Mouse (Mus musculus): ENCODE measurements around the gene Gpatch8.

The Gpatch8 gene

GRCm38 (mm10) chr11:102446581-102447461, 109.4 kb downstream of the Gpatch8 start:
- DNase-seq = peak; percentile 78

- DNase-seq = no peak
Measured at GRCm38 (mm10) chr11:102445891-102446361, 110.3 kb downstream of the Gpatch8 start.

- DNase-seq = peak; percentile 68
Measured at GRCm38 (mm10) chr11:102445264-102445890, 110.8 kb downstream of the Gpatch8 start.

DNA sequence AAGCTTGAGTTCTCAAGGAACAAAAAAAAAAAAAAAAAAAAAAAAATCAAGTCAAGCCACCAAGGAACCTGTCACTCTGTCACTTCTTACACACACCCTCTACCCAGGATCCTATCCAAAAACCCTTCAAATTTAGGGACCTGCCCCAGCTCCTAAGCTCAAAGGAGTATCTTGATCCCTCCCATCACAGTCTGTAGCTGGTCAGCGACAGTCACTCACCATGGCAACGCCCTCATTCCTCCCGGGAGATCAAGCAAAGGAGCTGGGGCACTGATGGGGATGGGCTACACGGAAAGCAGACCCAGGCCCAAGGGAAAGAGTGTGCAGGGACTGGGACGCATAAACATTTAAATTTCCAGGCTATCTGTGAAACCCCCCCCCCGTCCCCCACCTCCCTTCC, 111.4 kb downstream of the Gpatch8 start:
- DNase-seq = peak; percentile 56

GRCm38 (mm10) chr11:102444321-102444720, 111.9 kb downstream of the Gpatch8 start:
- DNase-seq = peak; percentile 53

- peak; percentile 45 for DNase-seq
Measured at GRCm38 (mm10) chr11:102443740-102444139, 112.5 kb downstream of the Gpatch8 start.

DNA sequence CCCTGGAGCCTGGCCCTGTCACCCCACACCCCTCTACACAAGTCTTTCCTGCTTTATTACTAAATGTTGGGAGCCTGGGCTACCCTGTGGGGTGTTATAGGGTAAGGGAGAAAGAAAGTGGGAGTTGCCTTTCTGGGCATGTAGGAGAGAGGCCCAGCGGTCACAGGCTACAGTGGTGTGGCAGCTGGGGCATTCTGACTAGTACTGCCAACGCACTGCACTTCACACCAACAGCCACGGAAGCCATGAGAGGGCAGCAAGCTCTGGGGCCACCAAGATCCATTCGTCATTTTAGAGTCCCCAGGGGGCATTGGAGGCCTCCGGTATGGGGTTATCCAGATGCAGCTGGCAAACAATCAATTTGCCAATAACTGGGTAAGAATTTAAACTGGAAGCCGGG, 114.1 kb downstream of the Gpatch8 start:
- peak; percentile 47 for DNase-seq

GRCm38 (mm10) chr11:102441434-102441833, 114.8 kb downstream of the Gpatch8 start:
- DNase-seq = no peak

DNA sequence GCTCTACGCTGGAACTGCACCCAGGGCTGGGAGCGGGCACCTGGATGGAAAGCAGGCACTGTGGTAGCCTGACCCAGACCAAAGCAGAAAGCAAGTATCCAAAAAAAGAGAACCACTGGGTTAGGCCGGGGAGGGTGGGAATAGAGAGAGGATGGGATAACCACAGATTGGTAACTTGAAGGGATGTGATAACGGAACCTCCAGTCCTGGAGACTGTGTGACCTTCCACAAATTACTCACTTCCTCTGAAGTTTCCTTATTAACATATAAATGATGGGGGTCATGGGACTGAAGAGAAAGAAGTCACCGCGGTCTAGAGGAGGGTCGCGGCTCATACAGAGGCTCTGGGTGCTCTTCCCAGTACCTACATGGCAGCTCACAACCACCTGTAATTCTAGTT, 115.9 kb downstream of the Gpatch8 start:
- no peak for DNase-seq

DNA sequence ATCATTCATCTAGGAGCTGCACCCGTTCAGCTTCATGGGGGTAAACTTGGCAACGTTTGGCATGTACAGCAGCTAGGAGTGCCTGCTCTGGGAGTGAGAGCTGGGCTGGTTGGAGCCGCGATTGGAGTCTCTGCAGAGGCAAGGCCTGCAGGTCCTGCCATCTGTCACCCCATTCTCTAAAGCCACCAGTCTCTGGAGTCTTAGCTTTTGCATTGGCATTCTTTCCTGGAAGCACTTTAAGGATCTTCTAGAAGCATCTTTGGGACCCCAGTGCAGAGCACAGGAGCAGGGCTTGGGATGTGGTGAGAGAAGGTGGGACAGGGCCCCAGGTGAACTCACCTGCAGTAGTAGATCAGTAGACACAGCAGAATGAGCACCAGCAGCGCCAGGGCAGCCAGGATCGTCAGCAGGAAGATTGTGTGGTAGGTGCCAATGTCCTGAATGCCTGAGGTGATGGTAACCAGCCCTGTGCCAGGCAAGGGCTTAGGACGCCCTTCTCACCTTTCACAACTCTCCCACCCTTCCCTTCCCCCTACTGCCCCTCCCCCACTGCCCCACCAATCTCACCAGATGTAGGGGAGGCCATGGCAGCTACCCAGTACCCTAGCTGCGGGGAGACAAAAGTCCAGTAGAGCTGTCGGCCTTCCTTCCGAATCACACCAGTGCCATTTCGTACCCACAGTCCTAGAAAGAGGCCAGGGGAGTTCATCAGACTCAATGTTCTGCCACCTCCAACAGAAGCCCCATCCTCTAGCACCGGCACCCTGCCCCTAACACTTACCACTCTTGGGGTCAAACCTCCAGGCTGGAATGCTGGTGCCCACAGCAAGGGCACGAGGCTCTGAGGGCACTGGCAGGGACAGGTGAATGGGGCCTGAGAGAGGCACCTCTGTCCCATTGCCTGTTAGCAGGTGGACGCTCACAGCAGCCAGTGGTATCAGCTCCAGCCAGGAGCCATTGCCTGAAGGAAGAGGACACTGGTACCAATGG, 116.8 kb downstream of the Gpatch8 start:
- DNase-seq = peak; percentile 87

GRCm38 (mm10) chr11:102438212-102439092, 117.7 kb downstream of the Gpatch8 start:
- DNase-seq = peak; percentile 88

- DNase-seq = peak; percentile 61
Measured at GRCm38 (mm10) chr11:102437120-102438061, 118.8 kb downstream of the Gpatch8 start.

DNA sequence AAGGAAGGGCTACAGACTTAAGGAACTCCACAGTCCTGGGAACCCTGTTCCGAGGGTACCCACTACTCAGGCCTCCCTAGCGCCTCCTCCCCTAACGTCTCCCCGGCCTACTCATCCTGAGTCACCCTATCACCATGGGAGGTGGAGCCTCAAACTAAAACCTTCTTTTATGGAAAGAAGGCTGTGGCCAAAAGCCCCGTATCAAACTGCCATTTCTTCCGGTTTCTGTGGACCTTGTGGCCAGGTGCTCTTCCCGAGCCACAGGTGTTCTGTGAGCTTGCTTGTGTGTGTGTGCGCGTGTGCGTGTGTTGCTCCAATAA, 119.8 kb downstream of the Gpatch8 start:
- no peak for DNase-seq

- peak; percentile 71 for DNase-seq
Measured at GRCm38 (mm10) chr11:102435754-102436470, 120.3 kb downstream of the Gpatch8 start.

GRCm38 (mm10) chr11:102434816-102435705, 121.1 kb downstream of the Gpatch8 start:
- DNase-seq = peak; percentile 61

- DNase-seq = peak; percentile 95
Measured at GRCm38 (mm10) chr11:102434406-102434805, 121.8 kb downstream of the Gpatch8 start.

- DNase-seq = peak; percentile 58
Measured at GRCm38 (mm10) chr11:102433866-102434265, 122.3 kb downstream of the Gpatch8 start.

GRCm38 (mm10) chr11:102432896-102433295, 123.3 kb downstream of the Gpatch8 start:
- peak; percentile 85 for DNase-seq
